Mouse (Mus musculus): Measurements from ENCODE around the gene Commd1. TPM values are rescaled to one million over a fixed set of nuclear protein-coding genes. Genes with fewer than 3 reads are reported as not detected.
A peak's percentile ranks its signal among the peaks of the same experiment; 100 is the strongest.

Commd1 gene
- total RNA-seq, 2 experiments from 2014 or later = 52.6 to 64.1 TPM

- no peak for DNase-seq
Observed at GRCm38 (mm10) chr11:22883676-22884075, 98.5 kb downstream of the Commd1 start.

GRCm38 (mm10) chr11:22882926-22883325, 99.3 kb downstream of the Commd1 start:
- no peak for DNase-seq

GRCm38 (mm10) chr11:22880383-22881172, 101.6 kb downstream of the Commd1 start:
- DNase-seq = no peak

GRCm38 (mm10) chr11:22879645-22880044, 102.5 kb downstream of the Commd1 start:
- no peak for DNase-seq

GRCm38 (mm10) chr11:22876680-22877330, 105.4 kb downstream of the Commd1 start:
- DNase-seq = no peak

- no peak for DNase-seq
Observed at GRCm38 (mm10) chr11:22875279-22875678, 106.9 kb downstream of the Commd1 start.

- DNase-seq = no peak
Observed at GRCm38 (mm10) chr11:22874747-22875146, 107.4 kb downstream of the Commd1 start.

- DNase-seq = no peak
Observed at GRCm38 (mm10) chr11:22873383-22873782, 108.8 kb downstream of the Commd1 start.

- DNase-seq = no peak
Observed at GRCm38 (mm10) chr11:22872307-22872680, 109.9 kb downstream of the Commd1 start.

- DNase-seq = no peak
Observed at GRCm38 (mm10) chr11:22871628-22872306, 110.4 kb downstream of the Commd1 start.

GRCm38 (mm10) chr11:22868582-22868981, 113.6 kb downstream of the Commd1 start:
- DNase-seq = no peak

- DNase-seq = no peak
Observed at GRCm38 (mm10) chr11:22867691-22868090, 114.5 kb downstream of the Commd1 start.

- no peak for DNase-seq
Observed at GRCm38 (mm10) chr11:22865635-22866246, 116.4 kb downstream of the Commd1 start.

GRCm38 (mm10) chr11:22864305-22865060, 117.7 kb downstream of the Commd1 start:
- DNase-seq = no peak

GRCm38 (mm10) chr11:22863581-22863980, 118.6 kb downstream of the Commd1 start:
- DNase-seq = no peak

GRCm38 (mm10) chr11:22861315-22861714, 120.9 kb downstream of the Commd1 start:
- no peak for DNase-seq

GRCm38 (mm10) chr11:22860335-22861227, 121.6 kb downstream of the Commd1 start, which contains the start of gene B3gnt2:
B3gnt2 (minus strand) TSS chr11:22860961.
- DNase-seq = no peak

- peak; percentile 77 to 81 for DNase-seq
Observed at GRCm38 (mm10) chr11:22859633-22860334, 122.4 kb downstream of the Commd1 start.

GRCm38 (mm10) chr11:22859301-22859632, 122.9 kb downstream of the Commd1 start:
- DNase-seq = no peak

All from layer of hippocampus, postnatal 36 days (tissue).